Mouse (Mus musculus) erythroblast, embryonic 14.5 days (primary cell): Measurements from ENCODE around the gene Nelfe.

Experiments used
- GATA1 ChIP-seq: IDR thresholded peaks from 2 replicates; pipeline ENCODE4 v1.6.1; 2012; ENCODE audit warnings: low read length, inconsistent platforms, mixed read lengths
- TAL1 ChIP-seq: IDR thresholded peaks from 3 replicates; pipeline ENCODE4 v1.6.1; 2012; ENCODE audit warnings: low read length, inconsistent platforms, mixed read lengths

DNA sequence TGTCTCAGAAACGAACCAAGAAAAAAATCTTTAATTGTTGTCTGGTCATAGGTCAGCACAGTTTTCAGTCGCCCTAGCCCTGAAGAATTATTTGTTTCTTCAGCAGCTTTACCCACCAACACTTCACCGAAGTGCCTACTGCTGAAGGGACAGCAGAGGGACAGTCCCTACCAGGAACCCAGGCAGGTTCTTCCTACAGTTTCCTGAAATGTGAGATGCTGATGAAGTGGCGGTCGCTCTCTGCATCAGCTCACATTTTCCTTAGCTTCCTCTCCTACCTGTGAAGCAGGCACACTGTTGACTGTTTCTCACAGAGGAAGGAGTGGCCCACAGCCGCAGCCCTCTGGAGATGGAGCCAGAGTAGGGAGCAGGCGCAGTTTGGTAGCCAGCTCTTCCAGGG, 15.8 kb downstream of the Nelfe start:
- TF ChIP-seq GATA1: no peak
- TF ChIP-seq TAL1: no peak
